Mouse (Mus musculus): ENCODE data around the gene Dnajb4. TPM values are rescaled to one million over a fixed set of nuclear protein-coding genes. Genes with fewer than 3 reads are reported as not detected.

Dnajb4 gene
- polyA plus RNA-seq, 1 experiment from 2014 or later: 36.5 TPM

DNA sequence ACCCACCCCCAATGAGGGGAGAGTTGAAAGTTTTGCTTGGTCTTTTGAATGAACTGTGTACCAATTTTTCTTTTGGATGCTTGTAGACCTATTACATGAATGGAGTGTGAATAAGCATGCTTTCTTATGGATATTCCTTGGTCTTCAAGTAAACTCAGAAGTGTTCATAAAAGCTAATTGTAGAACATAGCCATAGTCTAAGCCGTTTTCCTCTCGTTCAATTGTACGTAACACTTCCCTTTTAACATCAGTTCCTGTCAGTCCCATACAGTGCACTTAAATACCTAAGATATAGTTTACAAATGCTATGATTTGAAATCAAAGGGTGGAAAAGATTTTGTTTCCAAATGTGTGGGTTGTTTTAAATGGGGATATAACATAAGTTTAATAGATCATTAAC is 3.3 kb upstream of the Dnajb4 start:
- DNase-seq (ENCODE audit: low spot score) (no peak), ATAC-seq (ENCODE audit: low read depth) (no peak)
- no peaks in the 10 kb centered on the region for H3K27me3 ChIP-seq (replicated peaks; ENCODE audit: control insufficient read depth, insufficient read depth, low read length)
- 46% methylated on average over 3 of the region's 3 CpGs for WGBS
- peaks cover 20% of the 10 kb centered on the region for H3K4me1 ChIP-seq (ENCODE audit: control insufficient read depth, insufficient read depth, low read length)
- H3K4me2 ChIP-seq (ENCODE audit: low read depth, low read length): peak overlapping the region; percentile 79
- H3K9ac ChIP-seq (ENCODE audit: low read depth, low read length): 0 out of 2 replicates have a peak overlapping the region, but pooled peaks have one; percentile 100
- H3K27ac ChIP-seq (replicated peaks; ENCODE audit: low read depth, low read length): no peak overlapping the region
- H3K9me3 ChIP-seq (ENCODE audit: control insufficient read depth, low read length): no peaks in the 10 kb centered on the region
- peak overlapping the region; percentile 98 for H3K4me3 ChIP-seq (ENCODE audit: low read depth, low read length)
- peaks cover 39% of the 10 kb centered on the region for H3K36me3 ChIP-seq (ENCODE audit: control insufficient read depth, insufficient read depth, low read length)

DNA sequence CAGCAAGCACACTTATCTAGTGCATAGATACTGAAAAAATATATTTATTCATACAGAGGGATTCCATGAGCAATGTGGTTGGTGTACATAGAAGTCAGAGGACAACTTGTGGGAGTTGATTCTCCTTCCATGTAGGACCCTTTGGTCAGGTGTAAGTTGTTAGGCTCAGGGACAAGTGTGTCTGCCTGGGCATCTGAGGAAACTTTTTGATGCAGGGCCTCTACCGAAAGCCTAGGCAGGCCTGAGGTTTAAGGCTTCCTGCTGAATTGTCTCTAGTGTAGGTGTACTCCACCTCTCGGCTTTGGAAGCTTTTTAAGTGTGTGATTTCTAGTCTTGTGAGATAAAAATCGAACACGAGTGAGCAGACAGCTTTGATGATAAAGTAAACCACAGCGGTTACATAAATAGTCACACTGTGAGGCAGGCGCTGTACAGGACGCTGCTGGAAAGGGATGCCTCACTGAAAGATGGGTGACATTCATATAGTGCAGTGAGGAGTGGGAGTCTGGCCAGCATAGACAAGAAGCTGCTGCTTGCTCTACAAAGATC is 1.7 kb upstream of the Dnajb4 start:
- no peak for ATAC-seq (ENCODE audit: low read depth)
- H3K4me3 ChIP-seq (ENCODE audit: low read depth, low read length): peak overlapping the region; percentile 98
- no peak for DNase-seq (ENCODE audit: low spot score)

DNA sequence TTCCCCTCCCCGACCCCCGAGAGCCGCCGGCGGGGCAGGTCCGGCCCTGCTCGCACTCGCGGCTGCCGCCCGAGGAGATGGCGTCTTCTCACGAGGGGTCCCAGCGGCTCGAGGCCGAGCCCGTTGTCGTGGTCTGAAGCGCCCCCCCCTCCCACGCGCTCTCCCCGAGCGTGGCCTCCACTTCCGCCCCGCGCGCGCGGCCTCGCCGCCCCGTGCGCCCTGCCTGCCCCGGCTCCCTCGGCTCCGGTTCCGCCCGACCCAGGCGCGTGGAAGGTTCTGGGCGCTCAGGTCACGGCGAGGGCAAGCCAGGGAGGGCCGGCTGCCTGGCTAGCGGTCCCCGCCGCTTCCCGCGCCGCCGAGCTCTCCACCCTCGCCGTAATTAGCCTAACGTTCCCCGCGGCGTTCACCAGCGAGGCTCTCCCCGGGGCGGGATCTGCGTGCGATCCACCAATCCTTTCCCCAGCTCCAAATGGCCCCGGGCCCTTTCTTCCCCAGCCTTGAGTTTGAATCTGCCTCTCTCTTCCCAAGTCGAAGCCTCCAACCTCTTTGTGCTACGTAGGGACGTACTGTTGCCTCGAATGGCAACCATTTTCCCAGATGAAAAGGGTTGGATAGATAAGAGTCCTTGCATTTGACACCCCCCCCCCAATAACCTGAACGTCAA is 758 bp upstream of the Dnajb4 start:
- H3K4me3 ChIP-seq (ENCODE audit: low read depth, low read length): peak overlapping the region; percentile 98
- ATAC-seq (ENCODE audit: low read depth) (peak; percentile 48), DNase-seq (ENCODE audit: low spot score) (peak; percentile 63)
- no peaks in the 10 kb centered on the region for H3K27me3 ChIP-seq (replicated peaks; ENCODE audit: control insufficient read depth, insufficient read depth, low read length)
- H3K9ac ChIP-seq (ENCODE audit: low read depth, low read length): peak overlapping the region; percentile 100
- WGBS: 0% methylated on average over 11 of the region's 68 CpGs
- H3K4me2 ChIP-seq (ENCODE audit: low read depth, low read length): peak overlapping the region; percentile 79
- H3K27ac ChIP-seq (replicated peaks; ENCODE audit: low read depth, low read length): peak overlapping the region; percentile 100
- H3K9me3 ChIP-seq (ENCODE audit: control insufficient read depth, low read length): no peaks in the 10 kb centered on the region
- peaks cover 13% of the 10 kb centered on the region for H3K36me3 ChIP-seq (ENCODE audit: control insufficient read depth, insufficient read depth, low read length)
- H3K4me1 ChIP-seq (ENCODE audit: control insufficient read depth, insufficient read depth, low read length): peaks cover 20% of the 10 kb centered on the region

More for the DNA sequence above, 1.7 kb upstream of the Dnajb4 start:
- no peaks in the 10 kb centered on the region for H3K27me3 ChIP-seq (replicated peaks; ENCODE audit: control insufficient read depth, insufficient read depth, low read length)
- peaks cover 20% of the 10 kb centered on the region for H3K4me1 ChIP-seq (ENCODE audit: control insufficient read depth, insufficient read depth, low read length)
- peak overlapping the region; percentile 79 for H3K4me2 ChIP-seq (ENCODE audit: low read depth, low read length)
- no peaks in the 10 kb centered on the region for H3K9me3 ChIP-seq (ENCODE audit: control insufficient read depth, low read length)
- WGBS: 22% methylated on average over 7 of the region's 7 CpGs
- peak overlapping the region; percentile 100 for H3K9ac ChIP-seq (ENCODE audit: low read depth, low read length)
- H3K36me3 ChIP-seq (ENCODE audit: control insufficient read depth, insufficient read depth, low read length): peaks cover 23% of the 10 kb centered on the region
- H3K27ac ChIP-seq (replicated peaks; ENCODE audit: low read depth, low read length): peak overlapping the region; percentile 100; the same call in 1 of the 2 replicates

DNA sequence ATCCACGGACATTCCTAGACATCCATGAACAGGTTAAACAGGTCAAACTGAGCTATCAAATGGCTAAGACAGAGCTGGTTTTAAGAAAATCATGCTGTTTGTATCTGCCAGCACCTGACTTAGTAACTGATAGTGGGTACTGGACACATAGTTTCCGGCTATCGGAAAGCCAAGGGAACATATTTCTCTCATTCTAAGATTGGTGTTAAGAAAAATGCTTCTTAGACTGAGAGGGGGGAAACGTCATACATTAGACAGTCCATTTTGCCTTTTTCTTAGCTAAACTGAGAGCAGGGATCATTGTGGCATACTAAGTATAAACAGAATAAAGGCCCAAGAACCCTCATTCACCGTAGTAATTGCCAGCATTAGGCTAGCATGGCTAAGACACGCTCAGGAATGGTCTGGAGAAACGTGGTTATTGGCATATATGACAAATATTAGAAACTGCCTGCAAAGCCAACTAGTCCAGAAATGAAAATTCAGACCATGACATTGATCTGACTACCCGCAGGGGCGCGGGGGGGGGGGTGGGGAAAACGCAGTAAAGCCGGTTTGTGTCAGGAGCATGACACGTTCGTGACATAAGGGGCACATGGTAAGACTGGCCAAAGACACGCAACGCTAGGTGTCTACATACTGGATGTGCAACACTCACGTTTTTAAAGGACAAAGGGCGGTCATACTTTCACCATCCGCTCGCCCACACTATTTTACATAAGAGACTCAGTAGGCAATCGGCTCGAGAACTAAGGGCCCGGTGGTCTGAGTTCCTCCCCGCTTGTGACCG is 730 bp downstream of the Dnajb4 start:
- WGBS: 3% methylated on average over 22 of the region's 25 CpGs
- Histone ChIP-seq H3K9me3 (ENCODE audit: control insufficient read depth, low read length) (no peaks in the 10 kb centered on the region), H3K9ac (ENCODE audit: low read depth, low read length) (peak overlapping the region; percentile 100), H3K4me2 (ENCODE audit: low read depth, low read length) (peak overlapping the region; percentile 93), H3K4me1 (ENCODE audit: control insufficient read depth, insufficient read depth, low read length) (peaks cover 17% of the 10 kb centered on the region), H3K27ac (replicated peaks; ENCODE audit: low read depth, low read length) (peak overlapping the region; percentile 100), H3K36me3 (ENCODE audit: control insufficient read depth, insufficient read depth, low read length) (no peaks in the 10 kb centered on the region), H3K27me3 (replicated peaks; ENCODE audit: control insufficient read depth, insufficient read depth, low read length) (no peaks in the 10 kb centered on the region), H3K4me3 (ENCODE audit: low read depth, low read length) (peak overlapping the region; percentile 98)
- DNase-seq (ENCODE audit: low spot score): peak; percentile 72
- ATAC-seq (ENCODE audit: low read depth): peak; percentile 17

DNA sequence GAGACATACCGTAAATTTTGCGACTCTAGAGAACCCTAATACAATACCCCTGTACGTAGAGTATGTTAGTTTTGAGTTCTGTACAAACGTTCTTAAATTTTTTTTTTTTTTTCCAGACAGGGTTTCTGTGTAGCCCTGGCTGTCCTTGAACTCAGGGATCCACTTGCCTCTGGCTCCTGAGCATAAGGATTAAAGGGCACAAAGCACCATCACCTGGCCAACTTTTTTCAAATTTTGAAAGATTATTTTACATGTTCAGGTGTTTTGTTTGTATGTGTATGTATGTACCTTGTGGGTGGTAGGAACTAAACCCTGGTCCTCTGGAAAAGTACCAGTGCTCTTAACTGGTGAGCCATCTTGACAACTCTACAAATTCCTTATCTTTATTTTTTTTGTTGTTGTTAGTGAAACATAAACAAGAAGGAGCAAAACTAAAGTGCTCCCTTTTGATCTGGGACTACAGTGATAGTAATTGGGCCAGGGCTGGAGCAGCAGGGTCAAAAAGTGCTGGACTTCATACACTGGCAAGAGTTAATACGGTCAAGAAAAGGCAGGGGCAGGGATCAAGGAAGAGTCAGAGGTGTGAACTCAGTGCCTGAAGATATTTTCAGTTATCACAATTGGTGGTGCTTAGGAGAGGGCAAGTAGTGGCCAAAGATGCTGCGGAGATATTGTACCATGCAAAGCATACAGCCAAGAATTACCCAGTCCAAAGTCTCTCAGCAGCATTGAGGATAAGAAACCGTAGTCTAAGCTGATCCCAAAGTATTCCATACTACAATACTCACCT is 1.8 kb downstream of the Dnajb4 start:
- no peak for ATAC-seq (ENCODE audit: low read depth)
- 90% methylated on average over 7 of the region's 7 CpGs for WGBS
- peak overlapping the region; percentile 98; the same call in 1 of the 2 replicates for H3K4me3 ChIP-seq (ENCODE audit: low read depth, low read length)
- peaks cover 15% of the 10 kb centered on the region for H3K4me1 ChIP-seq (ENCODE audit: control insufficient read depth, insufficient read depth, low read length)
- no peaks in the 10 kb centered on the region for H3K36me3 ChIP-seq (ENCODE audit: control insufficient read depth, insufficient read depth, low read length)
- no peaks in the 10 kb centered on the region for H3K9me3 ChIP-seq (ENCODE audit: control insufficient read depth, low read length)
- no peak overlapping the region for H3K27ac ChIP-seq (replicated peaks; ENCODE audit: low read depth, low read length)
- H3K4me2 ChIP-seq (ENCODE audit: low read depth, low read length): peak overlapping the region; percentile 93
- DNase-seq (ENCODE audit: low spot score): no peak
- no peaks in the 10 kb centered on the region for H3K27me3 ChIP-seq (replicated peaks; ENCODE audit: control insufficient read depth, insufficient read depth, low read length)
- no peak overlapping the region for H3K9ac ChIP-seq (ENCODE audit: low read depth, low read length)

DNA sequence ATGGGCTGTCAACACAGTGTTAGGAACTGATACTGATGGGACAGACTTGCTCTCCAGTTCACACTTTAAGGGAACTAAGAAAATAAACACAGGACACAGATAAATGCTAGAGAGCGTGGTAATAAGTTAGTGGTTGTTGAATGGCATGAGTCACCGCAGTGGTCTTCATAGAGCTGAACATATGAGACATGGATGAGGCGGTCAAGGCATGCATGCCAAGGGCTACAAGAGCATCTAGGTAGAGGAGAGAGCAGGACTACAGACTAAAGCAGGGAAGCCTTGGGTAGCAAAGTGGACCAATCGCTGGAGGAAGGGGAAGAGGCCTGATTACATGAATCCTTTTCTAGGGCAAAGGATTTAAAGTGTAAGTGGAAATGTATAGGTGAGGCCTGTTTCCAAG is 2.9 kb downstream of the Dnajb4 start:
- ATAC-seq (ENCODE audit: low read depth) (no peak), DNase-seq (ENCODE audit: low spot score) (no peak)
- H3K36me3 ChIP-seq (ENCODE audit: control insufficient read depth, insufficient read depth, low read length): no peaks in the 10 kb centered on the region
- H3K27me3 ChIP-seq (replicated peaks; ENCODE audit: control insufficient read depth, insufficient read depth, low read length): no peaks in the 10 kb centered on the region
- WGBS: 93% methylated on average over 4 of the region's 4 CpGs
- no peak overlapping the region for H3K4me3 ChIP-seq (ENCODE audit: low read depth, low read length)
- H3K27ac ChIP-seq (replicated peaks; ENCODE audit: low read depth, low read length): no peak overlapping the region
- H3K4me2 ChIP-seq (ENCODE audit: low read depth, low read length): no peak overlapping the region
- no peaks in the 10 kb centered on the region for H3K9me3 ChIP-seq (ENCODE audit: control insufficient read depth, low read length)
- H3K4me1 ChIP-seq (ENCODE audit: control insufficient read depth, insufficient read depth, low read length): peaks cover 5% of the 10 kb centered on the region; the same call in 1 of the 2 replicates
- no peak overlapping the region for H3K9ac ChIP-seq (ENCODE audit: low read depth, low read length)

DNA sequence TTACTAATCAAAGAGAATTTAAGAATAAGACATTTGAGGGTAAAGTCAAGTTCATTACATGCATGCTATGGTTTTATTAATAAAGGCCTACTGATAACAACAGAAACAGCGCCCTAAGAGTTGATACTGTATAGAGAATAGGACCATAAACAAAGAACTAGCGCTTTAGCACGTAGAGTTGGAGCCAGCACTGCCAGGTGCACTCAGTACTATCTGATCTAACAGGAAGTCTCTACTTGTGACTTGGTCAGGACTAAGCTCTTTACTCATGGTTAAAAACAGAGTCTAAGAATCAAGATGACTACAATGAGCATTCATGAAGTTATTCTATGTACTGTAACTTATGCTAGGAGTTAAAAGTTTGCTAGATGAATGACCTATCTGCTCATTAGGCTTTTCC is 5.5 kb downstream of the Dnajb4 start:
- Histone ChIP-seq H3K36me3 (ENCODE audit: control insufficient read depth, insufficient read depth, low read length) (no peaks in the 10 kb centered on the region), H3K4me2 (ENCODE audit: low read depth, low read length) (no peak overlapping the region), H3K9ac (ENCODE audit: low read depth, low read length) (no peak overlapping the region), H3K27me3 (replicated peaks; ENCODE audit: control insufficient read depth, insufficient read depth, low read length) (no peaks in the 10 kb centered on the region), H3K9me3 (ENCODE audit: control insufficient read depth, low read length) (no peaks in the 10 kb centered on the region), H3K4me1 (ENCODE audit: control insufficient read depth, insufficient read depth, low read length) (peaks cover 5% of the 10 kb centered on the region; the same call in 1 of the 2 replicates), H3K4me3 (ENCODE audit: low read depth, low read length) (no peak overlapping the region), H3K27ac (replicated peaks; ENCODE audit: low read depth, low read length) (no peak overlapping the region)
- no peak for ATAC-seq (ENCODE audit: low read depth)
- 81% methylated on average over 3 of the region's 3 CpGs for WGBS
- DNase-seq (ENCODE audit: low spot score): no peak

DNA sequence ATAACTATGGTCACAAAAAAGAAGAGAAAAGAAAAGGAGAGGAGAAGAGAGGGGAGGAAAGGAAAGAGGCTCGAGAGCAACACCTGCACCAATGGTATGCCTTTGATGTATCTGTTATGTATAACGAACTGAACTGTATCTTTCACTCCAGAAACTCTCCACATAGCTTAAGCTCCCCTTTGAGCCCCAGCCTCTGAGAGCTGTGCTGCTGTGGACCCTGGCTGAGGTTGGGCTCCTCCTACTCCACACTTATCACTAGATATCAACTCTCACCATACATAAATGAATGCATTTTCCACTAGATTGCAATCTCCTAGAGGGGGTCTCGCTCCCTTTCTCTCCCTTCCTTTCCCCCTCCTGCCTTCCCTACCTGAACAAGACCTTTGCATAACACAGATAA is 6.1 kb downstream of the Dnajb4 start:
- Histone ChIP-seq H3K4me2 (ENCODE audit: low read depth, low read length) (no peak overlapping the region), H3K27me3 (replicated peaks; ENCODE audit: control insufficient read depth, insufficient read depth, low read length) (no peaks in the 10 kb centered on the region), H3K9me3 (ENCODE audit: control insufficient read depth, low read length) (no peaks in the 10 kb centered on the region), H3K4me1 (ENCODE audit: control insufficient read depth, insufficient read depth, low read length) (peaks cover 1% of the 10 kb centered on the region; the same call in 1 of the 2 replicates), H3K36me3 (ENCODE audit: control insufficient read depth, insufficient read depth, low read length) (no peaks in the 10 kb centered on the region), H3K9ac (ENCODE audit: low read depth, low read length) (no peak overlapping the region), H3K27ac (replicated peaks; ENCODE audit: low read depth, low read length) (no peak overlapping the region), H3K4me3 (ENCODE audit: low read depth, low read length) (no peak overlapping the region)
- whole genome bisulfite sequencing: 60% methylated on average over 3 of the region's 3 CpGs
- ATAC-seq (ENCODE audit: low read depth) (no peak), DNase-seq (ENCODE audit: low spot score) (no peak)

Data from embryonic facial prominence, embryonic 14.5 days (tissue).